Mouse (Mus musculus) WW6 (cell line): Measurements from ENCODE around the gene Nipbl.
"Not testable (repeated sequence)": the region's sequence is repeated elsewhere in the genome, so short reads cannot be mapped to it uniquely, and the experiment has no call there.

Experiments used
- DNase-seq: peaks from one replicate; pipeline ENCODE4 v3.0.0-alpha.2; 2013; ENCODE audit warnings: low read depth, low spot score

The Nipbl gene

GRCm38 (mm10) chr15:8294150-8294549 is 150.1 kb downstream of the Nipbl start:
- no peak for DNase-seq

GRCm38 (mm10) chr15:8291251-8291650 is 153.0 kb downstream of the Nipbl start:
- no peak for DNase-seq

DNA sequence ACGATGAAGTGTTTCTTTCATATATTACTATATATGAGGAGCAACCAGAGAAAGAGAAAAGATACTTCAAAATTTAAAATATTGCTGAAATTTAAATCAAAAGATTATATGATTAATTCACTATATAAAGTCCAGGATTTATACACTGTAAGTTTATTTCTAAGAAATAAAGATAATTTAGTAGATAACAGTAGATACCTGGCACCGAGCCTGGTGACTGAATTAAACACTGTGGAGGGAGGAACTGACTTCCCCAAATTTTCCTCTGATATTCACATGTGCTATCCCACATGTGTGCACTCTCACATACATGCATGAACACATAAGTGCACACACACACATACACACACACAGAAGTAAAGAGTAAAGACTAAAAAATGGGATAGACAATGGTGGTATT is 162.1 kb downstream of the Nipbl start:
- no peak for DNase-seq

DNA sequence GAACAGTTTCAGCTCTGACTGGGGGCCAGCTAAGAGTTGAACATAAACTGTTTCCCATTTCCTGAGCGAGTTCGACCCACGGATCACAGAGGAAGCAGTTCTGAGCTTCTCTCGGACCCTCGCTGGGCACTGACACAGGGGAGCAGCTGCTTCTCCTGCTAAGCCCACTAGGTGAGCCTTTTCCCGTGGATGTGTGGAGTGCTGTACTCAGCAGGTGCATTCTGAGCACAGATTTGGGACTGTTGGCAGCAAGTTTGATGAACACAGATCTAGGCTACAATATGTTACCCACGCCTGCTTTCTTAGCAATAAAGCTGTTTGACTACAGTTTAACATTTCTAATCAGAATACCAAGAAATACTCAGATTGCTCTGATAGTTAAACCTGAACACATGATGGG is 162.6 kb downstream of the Nipbl start:
- no peak for DNase-seq

DNA sequence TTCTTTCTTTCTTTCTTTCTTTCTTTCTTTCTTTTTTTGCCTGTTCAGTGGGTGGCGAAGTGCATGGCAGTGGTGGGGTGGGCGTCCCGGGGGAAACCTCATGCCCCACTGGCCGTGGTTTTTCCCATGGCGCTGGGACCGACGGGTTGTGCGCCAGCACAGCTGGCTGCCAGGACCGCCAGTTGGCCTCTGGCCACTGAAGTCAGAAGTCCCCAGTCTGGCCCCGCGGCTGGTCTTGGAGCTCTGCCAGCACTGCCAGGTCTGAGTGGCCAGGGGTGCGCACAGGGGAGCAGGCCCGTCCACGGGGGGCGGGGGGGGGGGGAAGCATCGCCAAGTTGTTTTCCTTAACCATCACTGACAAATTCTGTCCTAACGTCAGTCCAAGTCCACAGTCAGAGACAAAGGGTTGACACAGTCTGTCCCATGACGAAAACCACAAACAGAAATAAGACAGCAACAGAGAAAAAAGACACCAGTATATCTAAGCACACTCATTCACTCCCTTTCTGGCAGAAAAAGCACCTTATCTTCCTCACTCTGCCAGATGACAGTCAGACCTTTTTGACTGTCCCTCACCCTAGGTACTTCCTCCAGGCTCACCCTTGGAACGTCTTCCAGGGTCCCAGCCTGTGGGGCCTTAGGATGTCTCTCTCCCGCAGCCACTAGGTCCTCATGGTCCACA is 164.2 kb downstream of the Nipbl start:
- no peak for DNase-seq

- no peak for DNase-seq
Observed at GRCm38 (mm10) chr15:8279320-8279779, 164.9 kb downstream of the Nipbl start.

DNA sequence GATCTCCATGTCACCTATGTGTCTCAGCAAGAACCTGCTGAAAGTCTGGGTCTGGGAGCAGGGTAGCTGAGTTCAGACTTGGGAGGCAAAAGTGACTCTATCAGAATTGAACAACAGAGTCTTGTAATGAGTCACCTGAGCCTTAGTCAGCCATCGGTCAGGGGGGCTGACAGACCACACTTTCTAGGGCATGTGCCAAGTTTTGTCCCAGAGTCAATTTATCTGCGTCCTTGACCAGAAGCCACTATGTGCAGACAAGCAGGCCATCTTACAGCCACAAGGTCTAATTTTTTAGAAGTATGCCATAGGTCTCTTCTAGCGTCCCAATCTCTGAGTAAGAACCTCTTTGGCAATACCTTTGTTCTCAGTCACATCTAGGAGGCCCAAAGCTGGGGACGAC is 166.3 kb downstream of the Nipbl start:
- not testable (repeated sequence) for DNase-seq

GRCm38 (mm10) chr15:8271952-8272351 is 172.3 kb downstream of the Nipbl start:
- DNase-seq: no peak

DNA sequence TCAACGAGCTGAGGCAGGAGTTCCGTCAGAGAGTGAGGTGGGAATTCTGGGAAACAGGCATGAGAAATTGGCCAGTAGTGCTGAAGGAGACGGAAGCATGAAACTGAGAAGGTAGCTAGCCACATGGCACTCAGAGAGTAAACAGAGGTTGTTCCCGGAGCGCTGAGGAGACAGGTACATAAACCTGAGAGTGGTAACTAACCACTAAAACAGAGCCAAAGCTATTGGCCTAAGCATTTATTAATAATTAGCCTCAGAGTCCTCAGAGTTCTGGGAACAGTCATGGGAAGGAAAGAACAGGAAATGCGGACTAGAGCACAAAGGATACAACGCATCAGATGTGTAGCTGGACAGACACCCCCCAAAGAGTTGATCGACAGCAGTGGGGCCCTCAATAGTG is 176.0 kb downstream of the Nipbl start:
- DNase-seq: no peak

- DNase-seq: no peak
Observed at GRCm38 (mm10) chr15:8267211-8267610, 177.1 kb downstream of the Nipbl start.

DNA sequence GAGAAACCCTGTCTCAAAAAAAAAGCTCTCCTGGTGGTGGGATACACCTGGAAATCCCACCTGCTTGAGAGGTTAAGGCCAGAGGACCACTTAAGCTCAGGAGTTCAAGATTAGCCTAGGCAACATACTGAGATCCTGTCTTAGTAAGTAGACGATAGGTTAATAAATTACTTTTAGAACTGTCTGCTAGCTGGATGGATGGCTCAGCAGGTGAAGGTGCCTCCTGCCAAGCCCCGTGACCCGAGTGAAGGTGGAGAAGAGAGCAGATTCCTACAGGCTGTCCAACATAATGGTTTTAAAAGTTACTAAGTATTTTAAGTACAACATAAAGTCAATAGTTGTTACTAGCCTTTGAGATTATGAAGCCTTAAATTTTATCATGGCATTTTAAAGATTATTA is 178.3 kb downstream of the Nipbl start:
- DNase-seq: no peak
